Mouse (Mus musculus) heart, postnatal 0 days (tissue): ENCODE results near the gene Ldhc.

Experiments used
- CTCF ChIP-seq: IDR thresholded peaks from 2 replicates; pipeline ENCODE4 v1.5.1; 2016; ENCODE audit warnings: antibody characterized with exemption, control low read depth, low read depth
- EP300 ChIP-seq: IDR thresholded peaks from 2 replicates; pipeline ENCODE4 v1.6.1; 2016; ENCODE audit warnings: antibody characterized with exemption, low read depth

DNA sequence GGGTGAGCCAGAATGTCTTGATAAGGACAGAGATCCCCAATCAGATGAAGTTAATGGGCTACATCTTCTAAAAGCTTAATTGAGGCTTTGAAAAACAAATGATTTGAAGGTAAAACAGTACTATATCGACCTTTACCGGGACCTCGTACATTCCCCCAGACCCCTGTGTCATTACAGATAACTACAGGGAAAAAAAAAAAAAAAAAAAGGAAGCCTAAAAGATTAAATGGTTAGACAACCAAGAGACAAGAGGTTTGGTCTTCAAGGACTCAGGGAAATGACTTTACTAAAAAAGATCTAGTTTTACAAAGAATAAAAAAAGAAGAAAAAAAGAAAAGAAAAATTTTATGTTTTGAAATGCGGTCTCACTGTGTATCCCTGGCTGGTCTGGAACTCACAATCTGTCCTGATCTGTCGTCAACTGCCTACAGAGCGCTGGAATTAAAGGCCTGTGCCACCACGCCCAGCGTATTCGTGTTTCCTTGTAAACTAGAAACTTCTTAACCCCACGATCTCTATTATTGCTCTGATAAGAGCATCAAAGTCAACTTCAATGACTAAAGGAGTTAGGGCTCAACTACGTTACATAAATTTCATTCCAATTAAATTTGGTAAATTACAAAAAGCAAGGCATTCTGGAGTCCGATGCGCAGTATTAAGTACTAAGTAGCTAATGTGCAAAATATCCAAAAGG, 57.8 kb downstream of the Ldhc start:
- TF ChIP-seq EP300 (no peak), CTCF (no peak)
